Mouse (Mus musculus) liver, embryonic 14 days (tissue): ENCODE measurements around the gene Tbx20. TPM values are rescaled to one million over a fixed set of nuclear protein-coding genes. Genes with fewer than 3 reads are reported as not detected.

ENCODE experiments used
- polyA plus RNA-seq: library from polyadenylated mRNA; depleted of rRNA; stranded (reverse); fragments of >200 nt; gene quantifications from 2 replicates; pipeline ENCODE4 v1.2.3, GENCODE M21; 2012; rRNA removed

Gene Tbx20
- polyA plus RNA-seq = 0.43 and 0.48 TPM in 2 replicates

GRCm38 (mm10) chr9:24774160-24774969, at the start of gene Tbx20:
Gene Tbx20, minus strand, starts transcription at chr9:24774303.

GRCm38 (mm10) chr9:24695700-24696404, 78.3 kb downstream of the Tbx20 start, which contains the start of gene Dpy19l2:
Gene Dpy19l2, minus strand, starts transcription at chr9:24696293.

Other genes starting within 250 kb of the Tbx20 start
- gene Cypt4, start 149.1 kb downstream of the Tbx20 start, polyA plus RNA-seq = not detected in 2 replicates
- gene Dpy19l2, start 78.0 kb downstream of the Tbx20 start, polyA plus RNA-seq = 0.01 and 0.02 TPM in 2 replicates